Mouse (Mus musculus): ENCODE results near the gene Zfp945. TPM values are rescaled to one million over a fixed set of nuclear protein-coding genes. Genes with fewer than 3 reads are reported as not detected.

Zfp945 gene
- polyA plus RNA-seq, 1 experiment from 2014 or later = 1.8 TPM

Other genes starting within 250 kb of the Zfp945 start
- gene Vmn2r113, start 75.8 kb upstream of the Zfp945 start, polyA plus RNA-seq (2015; fragmentation: Nextera tagmentation; extraction: Ambion mirVana) = not detected in 2 replicates
- not detected in 2 replicates for gene Vmn2r-ps130, start 194.0 kb upstream of the Zfp945 start, polyA plus RNA-seq (2015; fragmentation: Nextera tagmentation; extraction: Ambion mirVana)